Mouse (Mus musculus): ENCODE results near the gene Hdac9.

Gene Hdac9

DNA sequence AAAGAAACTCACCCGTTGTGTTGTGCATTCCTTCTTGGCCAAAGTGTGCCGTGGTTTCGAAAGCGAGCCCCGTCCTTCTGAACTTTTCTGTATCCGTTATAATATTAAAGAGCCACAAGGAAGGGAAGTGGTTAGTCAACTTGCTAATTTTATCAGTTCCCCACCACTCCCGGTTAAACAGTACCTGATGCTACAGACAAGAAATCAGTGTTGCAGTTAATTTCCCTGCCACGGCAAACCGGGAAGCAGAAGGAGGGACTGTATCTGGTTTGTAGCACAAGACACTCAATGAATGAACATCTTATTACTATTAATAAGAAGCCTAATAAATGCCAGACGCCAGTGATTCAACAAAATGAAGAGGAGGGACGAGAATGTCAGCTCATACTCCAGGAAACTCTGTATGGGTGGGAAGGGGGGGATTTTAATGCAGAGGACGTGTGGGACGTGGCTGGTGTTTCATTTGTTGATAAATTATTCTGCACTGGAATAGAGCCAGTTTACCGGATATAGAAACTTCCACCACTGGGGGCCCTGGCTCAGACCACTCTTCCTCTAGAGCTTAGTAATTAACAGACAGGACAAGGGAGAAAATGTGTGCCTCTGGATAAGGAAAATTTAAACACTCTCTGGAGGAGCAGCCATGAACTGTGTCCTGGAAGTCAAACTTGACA is 202.5 kb downstream of the Hdac9 start:
- peak in 1 of 2 experiments; percentile 36 for DNase-seq (ENCODE audit: inconsistent age in 2 of 2, low spot score in 1 of 2)

DNA sequence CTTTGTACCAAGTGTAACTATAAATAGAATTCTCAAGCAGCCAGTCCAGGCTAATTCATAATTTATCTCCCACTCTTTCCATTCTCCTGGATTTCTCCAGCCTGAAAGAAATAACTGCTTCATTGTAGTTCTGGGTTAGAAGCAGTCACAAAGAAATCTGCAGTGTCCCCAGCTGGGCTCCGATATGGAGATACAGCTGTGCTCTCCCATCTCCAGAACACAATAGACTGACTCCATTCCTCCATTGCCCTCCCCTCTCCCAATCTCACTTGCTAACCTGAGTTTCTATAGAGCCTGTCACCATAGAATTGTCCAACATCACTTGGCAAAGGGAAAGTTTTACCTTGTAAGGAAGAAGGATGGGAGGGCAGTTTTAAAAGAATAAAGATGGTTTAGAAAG is 218.9 kb downstream of the Hdac9 start:
- DNase-seq (ENCODE audit: inconsistent age in 2 of 2, low spot score in 1 of 2): no peak

DNA sequence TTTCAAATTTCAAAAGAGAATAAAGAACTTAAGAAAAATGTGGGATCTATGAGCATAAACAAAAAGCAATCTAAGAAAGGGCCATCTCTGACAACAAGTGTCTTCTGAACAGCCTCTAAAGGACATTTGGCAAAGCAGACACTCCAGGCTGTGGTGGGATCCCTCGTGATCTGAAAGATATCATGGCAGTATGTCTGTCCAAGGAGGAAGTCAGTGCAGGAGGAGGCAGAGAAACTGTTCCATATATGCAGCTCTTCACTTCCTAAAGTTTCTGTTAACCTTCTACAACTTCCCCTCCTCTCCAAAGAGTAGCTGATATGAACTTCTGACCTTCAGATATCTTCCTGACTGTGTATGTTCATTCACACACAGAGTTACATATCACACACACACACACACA is 220.2 kb downstream of the Hdac9 start:
- DNase-seq (ENCODE audit: inconsistent age in 2 of 2, low spot score in 1 of 2): no peak

DNA sequence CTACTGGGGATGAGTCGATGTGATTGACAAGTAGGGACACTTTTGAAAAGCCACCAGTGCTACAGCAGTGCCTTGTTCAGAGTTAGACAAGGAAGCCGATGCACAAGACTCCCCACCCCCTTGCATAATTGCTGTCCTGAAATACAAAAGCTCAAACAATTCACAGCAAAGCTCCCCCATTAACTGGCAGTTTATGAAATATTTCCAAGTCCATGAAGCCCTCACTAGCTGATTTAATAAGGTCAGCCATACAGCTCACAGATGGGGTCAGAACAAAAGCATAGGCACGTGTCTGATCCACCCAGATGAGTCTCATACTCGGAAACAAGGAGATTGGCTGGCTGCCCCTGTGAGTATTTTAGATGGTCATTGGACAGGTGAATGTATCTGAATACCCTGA is 228.0 kb downstream of the Hdac9 start:
- DNase-seq (ENCODE audit: inconsistent age in 2 of 2, low spot score in 1 of 2): no peak

DNA sequence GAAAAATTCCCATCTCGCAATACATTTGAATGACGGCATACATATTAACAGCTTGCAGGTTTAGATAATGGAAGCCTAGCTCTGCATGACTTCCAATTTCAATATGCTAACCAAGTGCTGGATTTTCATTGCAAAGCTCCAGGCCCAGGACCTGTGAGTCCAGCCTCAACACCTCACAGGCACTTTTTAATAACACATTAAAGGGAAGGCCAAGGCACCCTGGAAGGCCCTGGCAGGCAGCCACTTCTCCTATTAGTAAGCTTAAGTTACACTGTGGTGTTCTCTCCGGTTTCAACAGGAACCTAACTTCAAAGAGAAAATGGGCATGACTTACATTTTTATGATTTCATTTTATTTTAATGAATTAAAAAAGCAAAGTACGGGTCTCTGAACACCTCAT is 233.5 kb downstream of the Hdac9 start:
- DNase-seq (ENCODE audit: inconsistent age in 2 of 2, low spot score in 1 of 2): peak in 1 of 2 experiments; percentile 41

DNA sequence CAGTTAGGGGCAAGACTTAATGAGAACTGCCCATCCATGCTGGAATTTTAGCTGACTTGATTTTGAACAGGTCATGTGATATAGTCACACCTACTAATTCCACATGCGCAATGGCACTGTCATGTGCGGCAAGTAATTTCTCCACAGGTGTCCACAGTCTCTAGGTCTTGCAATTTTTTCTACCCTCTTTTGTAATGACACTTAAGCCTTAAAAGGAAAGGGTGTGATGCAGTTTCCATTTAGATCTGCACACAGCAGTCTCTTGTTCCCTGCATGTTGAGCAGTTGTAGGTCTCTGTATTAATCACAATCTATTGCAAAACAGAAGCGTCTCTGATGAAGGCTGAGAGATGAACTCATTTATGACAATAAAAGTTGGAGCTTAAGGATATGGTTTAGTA is 234.2 kb downstream of the Hdac9 start:
- DNase-seq (ENCODE audit: inconsistent age in 2 of 2, low spot score in 1 of 2): no peak

DNA sequence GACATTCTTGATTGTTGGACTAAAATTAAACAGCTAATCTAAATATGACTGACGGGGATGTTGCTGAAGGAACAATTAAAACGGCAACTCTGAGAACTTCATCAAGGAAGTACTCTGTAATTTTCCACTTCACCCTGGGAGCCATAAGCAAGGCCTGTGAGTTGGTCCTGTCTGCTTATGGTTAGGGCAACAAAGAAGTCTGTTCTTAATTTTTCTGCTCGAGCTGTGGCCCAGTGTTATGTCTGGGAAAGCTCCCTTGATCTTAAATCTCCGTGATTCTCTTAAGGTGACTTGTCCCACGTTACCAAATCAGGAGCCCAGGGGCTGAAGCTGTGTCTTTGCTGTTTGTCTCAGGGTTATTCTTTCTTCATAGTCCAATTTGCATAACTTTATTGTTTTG is 236.3 kb downstream of the Hdac9 start:
- DNase-seq (ENCODE audit: inconsistent age in 2 of 2, low spot score in 1 of 2): no peak

DNA sequence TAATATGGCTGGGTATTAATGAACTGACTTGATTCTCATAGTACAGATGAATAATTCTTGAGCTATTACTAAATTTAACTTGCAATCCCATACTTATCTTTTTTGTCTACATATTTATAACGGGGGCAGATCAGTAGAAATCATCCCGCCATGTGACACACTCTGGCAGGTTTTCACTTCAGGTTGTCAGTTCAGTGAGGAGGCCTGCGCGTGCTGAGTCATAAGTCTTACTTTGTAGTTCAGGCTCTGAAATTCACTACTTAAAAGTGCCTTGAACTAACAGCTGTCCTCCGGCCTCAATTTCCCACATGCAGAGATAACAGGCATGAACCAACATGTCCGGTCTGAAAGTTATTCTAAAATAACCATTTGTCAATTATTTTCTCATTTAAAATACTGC is 239.8 kb downstream of the Hdac9 start:
- DNase-seq (ENCODE audit: inconsistent age in 2 of 2, low spot score in 1 of 2): no peak

DNA sequence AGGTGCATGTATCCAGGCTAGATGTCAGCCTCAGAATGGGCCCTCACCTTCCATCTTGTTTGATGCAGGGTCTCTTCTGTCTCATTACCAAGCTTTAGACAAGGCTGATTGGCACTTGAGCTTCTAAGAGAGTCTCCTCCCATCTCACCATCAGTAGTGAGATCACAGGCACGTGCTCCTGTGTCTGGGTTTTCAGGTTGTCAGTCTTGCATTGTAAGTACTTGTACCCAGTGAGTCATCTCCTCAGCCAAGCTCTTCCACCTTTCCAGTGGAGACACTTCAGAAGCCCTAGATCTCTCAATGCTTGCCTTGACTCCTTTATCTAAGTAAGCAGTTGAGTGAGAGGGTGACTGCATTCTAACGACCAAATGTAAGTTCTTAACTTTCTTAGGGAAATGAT is 242.7 kb downstream of the Hdac9 start:
- DNase-seq (ENCODE audit: inconsistent age in 2 of 2, low spot score in 1 of 2): no peak

DNA sequence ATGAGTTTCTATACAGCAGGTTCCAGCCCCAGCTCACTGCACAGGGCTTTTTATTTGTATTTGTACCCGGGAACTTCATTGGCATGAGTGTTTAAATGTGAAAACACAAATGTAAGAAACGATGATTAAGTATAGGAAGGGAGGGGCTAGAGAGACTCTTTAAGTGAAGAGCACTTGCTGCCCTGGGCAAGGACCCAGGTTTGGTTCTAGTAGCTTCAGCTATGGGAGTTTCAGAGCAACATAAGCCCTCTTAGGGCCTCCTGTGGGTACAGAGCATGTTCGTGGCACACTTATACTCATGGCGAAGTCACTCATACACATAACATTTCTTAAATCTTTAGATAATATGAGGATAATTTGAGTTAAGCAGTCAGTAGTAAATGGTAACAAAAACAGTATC is 243.4 kb downstream of the Hdac9 start:
- no peak for DNase-seq (ENCODE audit: inconsistent age in 2 of 2, low spot score in 1 of 2)

DNA sequence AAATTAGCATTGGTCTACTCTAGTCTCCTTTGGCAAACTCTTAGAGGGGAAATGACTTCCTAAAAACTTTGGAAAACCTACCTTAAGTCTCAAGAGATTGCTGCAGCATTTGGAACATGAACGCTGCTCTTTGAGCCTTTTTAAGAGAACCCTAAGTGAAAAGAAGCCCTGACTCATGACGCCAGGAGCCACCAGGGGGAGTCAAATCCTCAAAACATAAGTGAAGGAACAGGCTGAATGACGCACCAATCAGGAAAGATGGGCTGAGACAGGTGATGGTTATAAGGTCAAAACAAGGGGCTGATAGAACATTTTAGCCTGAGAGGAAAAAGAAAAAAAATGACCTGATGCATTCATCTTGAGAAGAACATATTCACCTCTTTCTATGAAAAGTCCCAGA is 252.1 kb downstream of the Hdac9 start:
- peak; percentile 61 to 92 for DNase-seq (ENCODE audit: inconsistent age in 2 of 2, low spot score in 1 of 2)

DNA sequence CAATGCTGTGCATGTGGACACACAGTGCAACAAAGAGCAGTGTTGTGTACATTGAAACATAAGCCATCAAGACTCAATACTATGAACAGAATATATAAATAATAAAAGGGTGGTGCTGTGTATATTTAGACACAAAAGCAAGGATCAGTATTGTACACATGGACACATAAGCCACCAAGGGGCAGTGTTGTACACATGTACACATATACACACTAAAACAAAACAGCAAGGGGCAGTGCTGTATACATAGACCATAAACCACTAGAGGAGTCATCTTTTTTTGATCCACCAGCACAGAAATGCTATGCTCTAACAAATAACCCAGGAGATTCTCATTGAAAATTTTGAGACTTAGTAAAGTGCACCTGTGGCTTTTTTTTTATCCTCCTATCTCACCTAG is 255.5 kb downstream of the Hdac9 start:
- no peak for DNase-seq (ENCODE audit: inconsistent age in 2 of 2, low spot score in 1 of 2)

DNA sequence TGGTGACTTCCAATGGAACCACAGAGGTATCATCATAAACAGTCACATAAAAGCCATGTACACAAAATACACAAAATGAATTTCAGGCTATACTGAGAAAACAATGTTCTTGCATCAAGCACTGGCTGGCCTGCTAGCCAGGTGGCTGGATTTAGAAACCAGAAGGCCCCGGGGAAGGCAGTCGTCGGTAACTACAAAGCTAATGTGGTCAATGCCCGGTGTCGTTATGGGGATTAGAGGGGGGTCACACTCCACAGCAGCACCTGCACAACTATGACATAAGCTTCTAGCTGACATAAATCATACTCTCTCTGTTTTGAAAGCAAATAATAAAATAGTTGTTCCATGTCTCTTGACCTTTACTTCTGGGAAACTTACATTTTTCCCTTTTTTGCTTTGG is 256.9 kb downstream of the Hdac9 start:
- no peak for DNase-seq (ENCODE audit: inconsistent age in 2 of 2, low spot score in 1 of 2)

DNA sequence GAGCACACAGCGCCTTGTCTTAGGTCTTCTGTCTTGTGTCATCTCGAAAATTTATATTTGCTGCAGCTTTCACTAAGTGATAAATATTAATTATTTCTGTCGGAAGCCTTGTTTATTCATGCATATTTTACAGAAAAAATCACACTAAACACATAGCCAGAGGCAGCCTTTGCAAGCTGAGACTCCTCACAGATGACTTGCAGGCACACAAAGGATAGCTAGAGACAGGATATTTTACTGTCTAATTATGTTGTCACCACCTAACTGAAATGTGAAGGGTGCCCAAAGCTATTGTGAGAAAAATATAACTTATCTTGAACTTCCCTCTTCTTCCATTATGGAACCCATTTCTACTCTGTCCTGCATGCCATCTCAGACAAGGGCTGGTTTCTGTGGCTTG is 258.3 kb downstream of the Hdac9 start:
- no peak for DNase-seq (ENCODE audit: inconsistent age in 2 of 2, low spot score in 1 of 2)

DNA sequence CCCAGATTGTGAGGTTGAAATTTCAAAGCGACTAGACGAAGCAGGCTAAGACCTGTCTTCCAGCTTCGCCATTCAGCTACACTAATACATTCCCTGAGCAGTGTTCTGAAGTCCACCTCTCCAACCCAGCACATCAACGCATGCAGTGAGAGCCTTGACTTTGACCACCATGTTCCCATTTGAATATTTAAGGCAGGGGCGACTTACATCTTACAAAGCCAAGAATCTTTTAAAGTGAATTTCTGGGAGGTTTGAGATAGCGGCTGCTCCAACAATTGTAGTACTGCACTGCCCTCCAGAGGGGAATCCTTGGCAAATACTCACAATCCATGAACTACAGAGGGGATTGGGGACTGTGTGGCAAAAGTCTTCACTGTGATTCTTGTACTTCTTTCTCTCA is 258.8 kb downstream of the Hdac9 start:
- DNase-seq (ENCODE audit: inconsistent age in 2 of 2, low spot score in 1 of 2): peak; percentile 11 to 66

DNA sequence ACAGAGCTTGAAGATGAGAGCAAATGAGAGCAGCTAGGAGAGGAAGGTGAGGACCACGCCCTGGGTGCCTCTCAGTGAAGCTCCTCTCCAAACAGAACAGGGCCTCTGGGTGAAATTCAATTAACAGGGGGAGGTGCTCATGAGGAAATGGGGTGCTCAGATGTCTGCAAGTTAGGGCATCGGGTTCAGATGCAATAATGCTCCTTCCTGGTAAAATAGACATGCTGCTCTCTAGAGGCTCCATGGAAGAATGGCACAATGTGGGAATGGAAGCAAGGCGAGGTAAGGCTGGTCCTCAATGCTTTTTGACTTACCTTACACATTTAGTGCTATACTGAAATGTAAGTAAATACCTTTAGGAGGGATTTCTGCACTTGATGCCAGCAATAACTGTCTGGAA is 263.3 kb downstream of the Hdac9 start:
- DNase-seq (ENCODE audit: inconsistent age in 2 of 2, low spot score in 1 of 2): no peak

DNA sequence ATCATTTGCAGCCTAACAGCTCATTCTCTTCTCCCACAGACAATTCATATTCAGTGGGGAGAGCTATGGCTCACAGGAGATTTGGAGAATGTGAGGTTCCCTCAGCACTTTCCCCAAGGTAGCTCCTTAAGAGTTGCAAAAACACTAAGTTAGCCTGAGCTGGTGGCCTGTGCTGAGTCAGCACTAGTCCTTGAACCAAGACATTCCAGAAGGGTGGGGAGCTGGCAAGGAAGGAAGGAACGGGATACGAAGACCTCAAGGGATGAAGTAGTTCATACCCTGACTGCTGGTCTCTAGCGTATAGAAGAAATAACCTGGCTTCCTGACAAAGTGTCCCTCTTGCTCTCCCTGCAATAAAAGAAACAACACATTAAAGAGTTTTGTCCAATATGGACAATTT is 268.1 kb downstream of the Hdac9 start:
- peak; percentile 6 to 41 for DNase-seq (ENCODE audit: inconsistent age in 2 of 2, low spot score in 1 of 2)

DNA sequence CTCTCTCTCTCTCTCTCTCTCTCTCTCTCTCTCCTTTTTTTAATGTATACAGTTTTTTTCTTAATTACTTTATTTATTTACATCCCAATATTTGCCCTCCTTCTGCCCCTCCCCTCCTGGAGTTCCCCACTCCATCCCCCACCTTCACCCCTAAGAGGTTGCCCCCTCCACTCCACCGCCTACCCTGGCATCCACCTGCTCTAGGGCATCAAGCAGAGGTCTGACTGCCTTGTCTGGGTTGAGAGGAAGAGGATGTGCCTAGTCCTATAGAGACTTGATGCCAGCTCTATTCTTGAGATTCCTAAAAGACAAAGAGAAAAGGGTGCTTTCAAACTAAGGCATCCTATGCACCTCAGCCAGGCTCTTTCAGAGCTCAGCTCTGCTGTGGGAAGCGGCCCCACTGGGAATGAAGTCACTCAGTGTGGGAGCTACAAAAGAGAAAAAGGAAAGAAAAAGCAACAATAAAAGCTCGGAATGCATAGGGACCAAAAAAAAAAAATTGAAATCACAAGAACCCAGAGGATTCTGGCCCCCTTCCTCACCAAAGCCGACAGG is 275.1 kb downstream of the Hdac9 start:
- no peak for DNase-seq (ENCODE audit: inconsistent age in 2 of 2, low spot score in 1 of 2)

DNA sequence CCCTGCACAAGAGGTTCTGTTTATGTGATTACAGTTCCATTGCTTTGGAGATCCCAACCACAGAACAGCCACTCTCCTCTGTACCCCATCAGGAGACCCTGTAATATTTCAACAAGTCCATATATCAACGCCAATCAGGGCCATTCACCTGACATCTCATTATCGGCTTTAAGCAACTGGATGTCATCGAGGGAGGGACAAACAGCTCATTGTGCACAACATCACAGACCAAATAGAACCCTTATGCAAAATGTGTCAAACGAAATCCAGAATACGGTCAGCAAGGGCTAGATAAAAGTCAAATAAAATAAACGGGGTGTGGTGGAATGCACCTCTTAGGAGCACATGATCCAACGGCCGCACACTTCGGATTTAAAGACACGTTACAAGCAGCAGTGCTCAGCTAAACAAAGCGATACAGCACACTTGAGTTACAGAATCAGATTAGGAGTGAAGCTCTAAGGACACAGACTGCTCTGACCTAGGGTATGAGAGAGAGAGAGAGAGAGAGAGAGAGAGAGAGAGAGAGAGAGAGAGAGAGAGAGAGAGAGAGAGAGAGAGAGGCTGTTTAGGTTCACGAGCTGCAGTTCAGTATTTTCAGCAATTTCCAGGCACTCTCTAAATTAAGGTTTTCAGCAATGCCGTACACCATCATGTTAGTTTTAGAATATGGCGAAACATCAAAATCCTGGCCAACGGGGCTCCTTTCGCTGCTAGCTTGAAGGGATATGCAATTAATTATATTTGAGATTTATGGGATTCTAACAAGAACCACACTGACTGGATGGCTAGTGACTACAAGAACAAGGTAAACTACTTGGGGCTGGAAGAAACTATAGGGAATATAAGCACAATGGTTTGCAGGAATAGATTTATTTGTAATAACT is 279.4 kb downstream of the Hdac9 start:
- no peak for DNase-seq (ENCODE audit: inconsistent age in 2 of 2, low spot score in 1 of 2)

DNA sequence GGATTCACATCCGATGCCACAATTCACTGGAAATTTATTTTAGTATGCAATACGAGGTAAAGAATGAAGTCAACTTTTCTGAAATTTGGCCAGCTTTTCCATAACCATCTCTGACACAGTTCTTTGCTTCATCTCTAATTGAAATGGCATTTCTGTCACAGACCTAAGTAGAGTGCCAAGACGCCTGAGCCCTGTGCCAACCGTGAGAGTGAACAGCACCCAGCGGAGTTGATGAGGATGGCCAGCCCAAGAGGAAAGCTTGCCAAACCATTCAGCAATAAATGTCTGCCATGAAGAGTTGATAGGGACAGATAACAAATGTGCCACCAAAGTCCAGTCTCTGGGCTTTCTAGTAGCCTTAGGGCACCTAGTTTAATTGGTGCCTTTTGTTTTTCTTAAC is 297.8 kb downstream of the Hdac9 start:
- no peak for DNase-seq (ENCODE audit: inconsistent age in 2 of 2, low spot score in 1 of 2)

DNA sequence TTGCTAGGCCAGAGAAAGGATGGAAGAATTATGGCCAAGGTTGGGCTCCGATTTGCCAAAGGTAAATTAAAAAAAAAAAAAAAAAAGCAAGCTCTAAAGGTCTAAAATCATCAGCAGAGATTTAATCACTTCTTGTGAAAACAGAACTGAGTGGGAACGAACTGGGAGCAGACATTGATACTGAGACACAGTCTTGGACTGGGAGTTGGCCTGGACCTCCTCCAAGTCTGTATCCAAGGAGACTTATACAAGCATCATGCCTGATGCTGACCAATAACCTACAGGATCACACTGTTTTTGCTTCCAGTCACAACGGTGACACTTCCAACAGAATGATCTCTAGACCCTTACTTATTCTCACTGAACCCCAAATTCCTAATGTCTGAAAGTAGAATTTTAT is 298.6 kb downstream of the Hdac9 start:
- no peak for DNase-seq (ENCODE audit: inconsistent age in 2 of 2, low spot score in 1 of 2)

DNA sequence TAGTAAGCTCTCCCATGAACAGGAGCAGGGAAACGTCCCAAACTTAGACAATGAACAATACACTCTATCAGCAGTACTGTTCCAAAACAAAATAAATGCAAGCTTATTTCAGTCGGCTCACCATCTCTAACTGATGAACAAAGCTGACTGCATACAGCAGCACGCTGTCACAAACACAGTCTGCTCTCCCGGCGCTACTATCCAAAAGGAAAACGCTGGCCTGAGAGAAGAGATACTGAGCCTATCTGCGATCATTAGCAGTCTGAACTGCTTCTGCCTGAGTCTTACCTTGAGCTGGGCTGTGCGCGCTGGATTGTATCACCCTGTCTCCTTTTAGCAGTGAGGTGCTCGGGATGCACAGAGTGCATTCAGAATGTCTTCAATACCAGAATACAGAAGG is 299.1 kb downstream of the Hdac9 start:
- DNase-seq (ENCODE audit: inconsistent age in 2 of 2, low spot score in 1 of 2): no peak
